Mouse (Mus musculus) liver, postnatal 0 days (tissue): ENCODE results near the gene Paqr5.

ENCODE experiments used
- CTCF ChIP-seq: sonication (generic); IDR thresholded peaks from 2 replicates; pipeline ENCODE4 v1.5.1; 2016; ENCODE audit warnings: antibody characterized with exemption, low read depth
- EP300 ChIP-seq: IDR thresholded peaks from 2 replicates; pipeline ENCODE4 v1.6.1; 2016; ENCODE audit warnings: antibody characterized with exemption, low read depth, mild to moderate bottlenecking

GRCm38 (mm10) chr9:61965411-61965930 lies 61.2 kb downstream of the Paqr5 start:
- TF ChIP-seq CTCF (peak; percentile 87), EP300 (no peak)
